Mouse (Mus musculus) E14TG2a.4 (cell line): ENCODE data around the gene Ganab.

Experiments
- CTCF ChIP-seq: conservative IDR thresholded peaks from 2 replicates; pipeline ENCODE4 v1.5.1; 2014; ENCODE audit warnings: low read length
- NANOG ChIP-seq: IDR thresholded peaks from 2 replicates; pipeline ENCODE4 v1.6.1; 2014; ENCODE audit warnings: borderline replicate concordance, low read length, mixed read lengths

DNA sequence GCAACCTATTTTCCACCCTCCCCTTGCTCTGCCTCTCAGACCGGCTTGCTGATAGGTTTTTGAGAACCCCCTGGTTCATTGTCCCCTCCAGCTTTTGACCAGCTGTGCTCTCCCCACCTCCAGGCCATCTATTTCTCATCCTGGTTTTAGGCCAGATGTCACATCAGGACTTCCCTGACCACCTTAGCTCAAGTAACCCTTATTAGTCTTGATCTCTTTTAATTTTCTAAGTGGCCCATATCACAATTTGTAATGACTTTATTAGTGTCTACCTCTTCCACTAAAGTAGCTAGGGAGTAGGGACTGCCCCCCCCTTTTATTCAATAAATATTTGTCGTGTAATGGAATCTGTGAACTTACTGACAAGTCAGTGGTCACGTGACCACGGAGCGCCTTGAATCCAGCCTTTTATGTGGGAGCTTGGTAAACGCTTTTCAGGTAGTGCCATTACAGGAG, 23.0 kb downstream of the Ganab start:
- TF ChIP-seq CTCF (no peak), NANOG (no peak)
